Mouse (Mus musculus): ENCODE data around the gene Rpl26.
A peak's percentile ranks its signal among the peaks of the same experiment; 100 is the strongest.

Gene Rpl26

GRCm38 (mm10) chr11:68890625-68891024 lies 10.8 kb upstream of the Rpl26 start:
- DNase-seq (ENCODE audit: low read depth, low spot score), result no peak

- DNase-seq (ENCODE audit: low read depth, low spot score), result no peak
Measured at GRCm38 (mm10) chr11:68891823-68892222, 9.6 kb upstream of the Rpl26 start.

- DNase-seq (ENCODE audit: low read depth, low spot score), result no peak
Measured at GRCm38 (mm10) chr11:68892233-68892832, 9.1 kb upstream of the Rpl26 start.

- no peak for DNase-seq (ENCODE audit: low read depth, low spot score)
Measured at GRCm38 (mm10) chr11:68893911-68894464, 7.4 kb upstream of the Rpl26 start.

- no peak for DNase-seq (ENCODE audit: low read depth, low spot score)
Measured at GRCm38 (mm10) chr11:68896247-68896646, 5.1 kb upstream of the Rpl26 start.

GRCm38 (mm10) chr11:68897120-68897519 lies 4.3 kb upstream of the Rpl26 start:
- DNase-seq (ENCODE audit: low read depth, low spot score), result no peak

- no peak for DNase-seq (ENCODE audit: low read depth, low spot score)
Measured at GRCm38 (mm10) chr11:68897838-68898237, 3.5 kb upstream of the Rpl26 start.

GRCm38 (mm10) chr11:68898790-68899189 lies 2.6 kb upstream of the Rpl26 start:
- DNase-seq (ENCODE audit: low read depth, low spot score), result no peak

- DNase-seq (ENCODE audit: low read depth, low spot score), result no peak
Measured at GRCm38 (mm10) chr11:68899815-68900214, 1.6 kb upstream of the Rpl26 start.

GRCm38 (mm10) chr11:68900519-68901350 lies 648 bp upstream of the Rpl26 start:
- no peak for DNase-seq (ENCODE audit: low read depth, low spot score)

- DNase-seq (ENCODE audit: low read depth, low spot score), result no peak
Measured at GRCm38 (mm10) chr11:68902047-68902364, 623 bp downstream of the Rpl26 start.

- DNase-seq (ENCODE audit: low read depth, low spot score), result no peak
Measured at GRCm38 (mm10) chr11:68902367-68902766, 984 bp downstream of the Rpl26 start.

- DNase-seq (ENCODE audit: low read depth, low spot score), result no peak
Measured at GRCm38 (mm10) chr11:68902823-68903222, 1.4 kb downstream of the Rpl26 start.

GRCm38 (mm10) chr11:68903775-68904174 lies 2.4 kb downstream of the Rpl26 start:
- no peak for DNase-seq (ENCODE audit: low read depth, low spot score)

- peak; percentile 59 for DNase-seq (ENCODE audit: low read depth, low spot score)
Measured at GRCm38 (mm10) chr11:68904375-68905137, 3.2 kb downstream of the Rpl26 start.

GRCm38 (mm10) chr11:68905138-68905531 lies 3.8 kb downstream of the Rpl26 start:
- DNase-seq (ENCODE audit: low read depth, low spot score), result no peak

- no peak for DNase-seq (ENCODE audit: low read depth, low spot score)
Measured at GRCm38 (mm10) chr11:68905665-68906460, 4.5 kb downstream of the Rpl26 start.

- DNase-seq (ENCODE audit: low read depth, low spot score), result no peak
Measured at GRCm38 (mm10) chr11:68906461-68906790, 5.0 kb downstream of the Rpl26 start.

- DNase-seq (ENCODE audit: low read depth, low spot score), result no peak
Measured at GRCm38 (mm10) chr11:68907251-68907650, 5.9 kb downstream of the Rpl26 start.

- no peak for DNase-seq (ENCODE audit: low read depth, low spot score)
Measured at GRCm38 (mm10) chr11:68908846-68909503, 7.6 kb downstream of the Rpl26 start.

- DNase-seq (ENCODE audit: low read depth, low spot score), result no peak
Measured at GRCm38 (mm10) chr11:68911531-68912177, 10.3 kb downstream of the Rpl26 start.
